Mouse (Mus musculus) liver, embryonic 11.5 days (tissue): ENCODE results near the gene Taok3. TPM values are rescaled to one million over a fixed set of nuclear protein-coding genes. Genes with fewer than 3 reads are reported as not detected.

Experiments
- ATAC-seq: fragments of 200-750 bp; cut with Nextera tagmentation; replicated peaks from 2 replicates; pipeline ENCODE4 v1.8.0; 2017; ENCODE audit warnings: moderate number of reproducible peaks, mild to moderate bottlenecking, moderate TSS enrichment, moderate library complexity; ENCODE audit not compliant: low FRiP score
- DNase-seq: peaks from one replicate; pipeline ENCODE4 v3.0.0-alpha.2; 2017; ENCODE audit warnings: low spot score
- H3K27ac ChIP-seq: fragments of 300-500 bp; sonication (generic); 2 replicates; pipeline ENCODE4 v1.5.1; 2014; ENCODE audit warnings: mild to moderate bottlenecking, low read depth, low read length, control low read depth
- H3K27me3 ChIP-seq: fragments of 300-500 bp; sonication (generic); replicated peaks from 2 replicates; pipeline ENCODE4 v1.6.1; 2014; ENCODE audit warnings: low read length, mixed read lengths; ENCODE audit not compliant: control insufficient read depth, insufficient read depth
- H3K36me3 ChIP-seq: fragments of 300-500 bp; sonication (generic); 2 replicates; pipeline ENCODE4 v1.6.1; 2014; ENCODE audit warnings: mild to moderate bottlenecking, low read length, moderate library complexity, mixed read lengths; ENCODE audit not compliant: control insufficient read depth, insufficient read depth
- H3K4me1 ChIP-seq: fragments of 300-500 bp; sonication (generic); replicated peaks from 2 replicates; pipeline ENCODE4 v1.6.1; 2014; ENCODE audit warnings: low read length, mixed read lengths; ENCODE audit not compliant: control insufficient read depth, insufficient read depth
- H3K4me2 ChIP-seq: fragments of 300-500 bp; sonication (generic); 2 replicates; pipeline ENCODE4 v1.6.1; 2014; ENCODE audit warnings: mild to moderate bottlenecking, control low read depth, moderate library complexity
- H3K4me3 ChIP-seq: fragments of 300-500 bp; sonication (generic); 2 replicates; pipeline ENCODE4 v1.5.1; 2014; ENCODE audit warnings: low read depth, low read length, control low read depth
- H3K9ac ChIP-seq: fragments of 300-500 bp; sonication (generic); 2 replicates; pipeline ENCODE4 v1.6.1; 2014; ENCODE audit warnings: low read depth, low read length, control low read depth
- H3K9me3 ChIP-seq: fragments of 300-500 bp; sonication (generic); 2 replicates; pipeline ENCODE4 v1.6.1; 2016; ENCODE audit warnings: low read length, inconsistent platforms, mixed read lengths; ENCODE audit not compliant: control insufficient read depth
- WGBS: fragments of 180-500 bp; shearing (Covaris S2); extraction: QIAGEN DNeasy Blood & Tissue Kit; methylation state at CpG from one replicate; pipeline ENCODE4 v1.1.7; 2014; 5-methylcytosine and 5-hydroxymethylcytosine counted together
- polyA plus RNA-seq: library from polyadenylated mRNA; unstranded; fragments of >200 nt; fragmentation: Nextera tagmentation; extraction: Ambion mirVana; gene quantifications from 2 replicates; pipeline ENCODE4 v1.2.1, GENCODE M21; 2014

Gene Taok3
- polyA plus RNA-seq, 1 experiment from 2014 or later = 69.3 TPM

DNA sequence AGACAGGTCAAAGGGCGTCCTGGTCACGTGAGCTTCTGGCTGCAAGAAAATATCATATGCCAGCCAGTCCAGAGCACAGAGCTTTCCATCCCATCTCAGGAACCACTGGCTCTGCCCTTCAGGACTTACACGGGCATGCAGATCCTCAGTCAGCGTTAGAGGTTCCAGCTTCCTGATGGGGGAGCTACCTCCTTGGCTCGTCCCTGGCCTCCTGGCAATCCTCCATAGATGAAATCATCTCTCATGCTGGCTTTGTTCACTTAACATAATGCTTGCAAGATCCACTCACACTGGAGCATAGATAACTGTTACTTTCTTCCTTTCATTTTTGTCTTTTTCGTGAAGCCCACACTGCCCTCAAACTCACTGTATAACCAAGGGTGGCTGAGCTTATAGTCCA, 72.1 kb downstream of the Taok3 start:
- H3K4me1 ChIP-seq = no peaks in the 10 kb centered on the region
- H3K27ac ChIP-seq = no peak overlapping the region
- 85% methylated on average over 6 of the region's 6 CpGs for WGBS
- no peak overlapping the region for H3K4me3 ChIP-seq
- H3K9ac ChIP-seq = no peak overlapping the region
- no peak overlapping the region for H3K4me2 ChIP-seq
- ATAC-seq = no peak
- peaks cover 18% of the 10 kb centered on the region for H3K36me3 ChIP-seq
- no peaks in the 10 kb centered on the region for H3K9me3 ChIP-seq
- no peaks in the 10 kb centered on the region for H3K27me3 ChIP-seq
- no peak for DNase-seq

DNA sequence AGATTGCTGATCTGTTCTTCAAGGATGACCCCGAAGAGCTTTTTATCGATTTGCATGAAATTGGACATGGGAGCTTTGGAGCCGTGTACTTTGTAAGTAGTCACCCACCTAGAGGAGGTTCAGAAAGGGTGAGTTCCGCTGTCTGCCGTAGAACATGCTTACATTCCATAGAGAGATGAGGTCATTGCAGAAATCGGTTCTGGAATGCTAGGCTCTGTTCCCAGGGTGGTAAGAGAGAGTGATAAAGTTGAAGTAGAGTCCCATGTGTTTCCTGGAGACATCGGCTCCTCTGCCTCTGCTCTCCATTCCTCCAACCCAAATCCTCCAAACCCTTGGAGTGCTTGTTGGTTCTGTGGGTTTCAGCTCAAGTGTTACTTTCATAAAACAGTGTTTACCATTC, 73.8 kb downstream of the Taok3 start:
- no peak for ATAC-seq
- Histone ChIP-seq H3K4me1 (no peaks in the 10 kb centered on the region), H3K36me3 (peaks cover 31% of the 10 kb centered on the region), H3K4me2 (no peak overlapping the region), H3K27me3 (no peaks in the 10 kb centered on the region), H3K27ac (no peak overlapping the region), H3K9ac (no peak overlapping the region), H3K9me3 (no peaks in the 10 kb centered on the region), H3K4me3 (no peak overlapping the region)
- no peak for DNase-seq
- WGBS = 85% methylated on average over 7 of the region's 7 CpGs

DNA sequence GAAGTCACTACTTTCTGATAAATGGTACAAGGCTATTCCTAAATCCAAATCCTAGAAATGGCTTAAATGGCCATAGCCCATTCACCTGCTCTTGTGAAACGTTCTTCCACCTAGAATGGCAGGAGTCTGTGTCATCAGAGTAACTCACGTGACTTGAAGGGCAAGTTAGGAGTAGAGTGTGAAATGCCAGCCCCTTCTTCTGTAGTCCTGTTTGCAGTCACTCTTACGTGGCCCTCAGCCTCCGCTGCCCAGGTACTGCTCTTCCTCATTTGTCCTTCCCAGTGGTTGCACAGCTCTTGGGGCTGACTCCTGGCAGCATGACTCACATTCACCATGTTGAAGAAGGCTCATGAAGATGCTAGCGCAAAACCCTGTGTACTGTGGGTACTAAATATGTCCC, 74.7 kb downstream of the Taok3 start:
- Histone ChIP-seq H3K27me3 (no peaks in the 10 kb centered on the region), H3K4me1 (no peaks in the 10 kb centered on the region), H3K4me3 (no peak overlapping the region), H3K36me3 (peaks cover 32% of the 10 kb centered on the region), H3K9me3 (no peaks in the 10 kb centered on the region), H3K4me2 (no peak overlapping the region), H3K27ac (no peak overlapping the region), H3K9ac (no peak overlapping the region)
- DNase-seq = no peak
- ATAC-seq = no peak
- WGBS = 92% methylated on average over 5 of the region's 5 CpGs

DNA sequence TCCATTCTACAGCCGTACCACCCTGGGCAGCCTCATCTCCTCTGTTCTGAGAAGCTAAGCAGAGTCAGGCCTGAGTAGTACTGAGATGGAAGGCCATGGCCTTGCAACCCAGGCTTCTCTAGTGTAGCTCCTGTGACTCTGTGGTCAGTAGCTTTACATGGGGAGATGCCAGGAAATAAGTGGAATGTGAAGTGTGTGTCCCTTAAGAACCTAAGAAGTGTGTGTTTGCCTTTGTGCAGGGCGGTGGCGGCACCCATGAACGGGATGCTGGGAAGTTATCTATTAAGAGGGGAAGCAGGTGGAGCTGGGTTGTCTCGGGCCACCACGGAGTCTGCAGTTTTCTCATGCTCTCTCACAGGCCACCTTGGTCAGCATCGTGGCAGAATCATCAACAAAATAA, 76.6 kb downstream of the Taok3 start:
- H3K9ac ChIP-seq = no peak overlapping the region
- no peak overlapping the region for H3K4me2 ChIP-seq
- H3K27me3 ChIP-seq = no peaks in the 10 kb centered on the region
- 91% methylated on average over 7 of the region's 7 CpGs for WGBS
- ATAC-seq (no peak), DNase-seq (no peak)
- no peaks in the 10 kb centered on the region for H3K4me1 ChIP-seq
- H3K27ac ChIP-seq = no peak overlapping the region
- H3K36me3 ChIP-seq = peaks cover 38% of the 10 kb centered on the region
- H3K4me3 ChIP-seq = no peak overlapping the region
- no peaks in the 10 kb centered on the region for H3K9me3 ChIP-seq

DNA sequence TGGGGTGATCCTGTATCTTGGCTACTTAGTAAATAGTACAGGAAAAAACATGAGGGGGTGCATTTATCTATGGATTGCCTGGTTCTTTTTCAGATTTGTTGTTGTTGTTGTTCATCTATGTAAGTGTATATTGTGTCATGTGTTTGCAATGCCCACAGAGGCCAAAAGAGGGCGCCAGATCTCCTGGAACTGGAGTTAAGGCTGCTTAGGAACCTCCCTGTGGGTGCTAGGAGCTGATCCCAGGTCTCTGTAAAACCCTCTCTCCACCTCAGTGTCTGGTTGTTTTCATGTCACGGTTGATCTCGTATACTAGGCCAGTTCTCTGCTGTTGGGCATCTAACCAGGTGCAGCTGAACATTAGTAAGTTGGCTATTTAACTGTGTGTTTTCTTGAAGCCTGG, 78.5 kb downstream of the Taok3 start:
- ATAC-seq = no peak
- H3K27ac ChIP-seq = no peak overlapping the region
- WGBS = 73% methylated on average over 3 of the region's 3 CpGs

DNA sequence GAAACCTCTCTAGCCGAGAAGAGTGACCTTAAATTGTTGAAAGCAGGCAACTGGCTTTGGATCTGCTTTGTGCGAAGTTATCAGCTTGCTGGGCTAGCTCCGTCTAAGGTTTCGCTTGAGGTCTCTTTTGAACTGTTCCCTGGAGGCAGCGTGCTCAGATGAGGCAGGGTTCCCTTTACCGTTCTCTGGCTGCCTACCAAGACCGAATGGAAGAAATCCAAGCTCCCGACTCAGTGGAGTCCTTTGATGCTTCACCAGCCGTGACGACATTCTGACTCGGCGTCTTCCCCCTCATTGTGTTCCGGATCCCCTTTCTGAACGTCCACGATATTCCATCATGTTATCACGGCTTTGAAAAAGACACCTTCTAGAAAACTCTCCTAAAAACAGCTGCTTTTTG, 87.4 kb downstream of the Taok3 start:
- ATAC-seq (no peak), DNase-seq (no peak)
- Histone ChIP-seq H3K27ac (no peak overlapping the region), H3K4me1 (no peaks in the 10 kb centered on the region), H3K27me3 (no peaks in the 10 kb centered on the region), H3K4me3 (no peak overlapping the region), H3K9me3 (no peaks in the 10 kb centered on the region), H3K9ac (no peak overlapping the region), H3K4me2 (no peak overlapping the region), H3K36me3 (peaks cover 59% of the 10 kb centered on the region)
- WGBS = 94% methylated on average over 16 of the region's 16 CpGs

More for the DNA sequence above, 78.5 kb downstream of the Taok3 start:
- no peak for DNase-seq
- Histone ChIP-seq H3K9me3 (no peaks in the 10 kb centered on the region), H3K36me3 (peaks cover 49% of the 10 kb centered on the region), H3K27me3 (no peaks in the 10 kb centered on the region), H3K4me3 (no peak overlapping the region), H3K9ac (no peak overlapping the region), H3K4me2 (no peak overlapping the region), H3K4me1 (no peaks in the 10 kb centered on the region)

DNA sequence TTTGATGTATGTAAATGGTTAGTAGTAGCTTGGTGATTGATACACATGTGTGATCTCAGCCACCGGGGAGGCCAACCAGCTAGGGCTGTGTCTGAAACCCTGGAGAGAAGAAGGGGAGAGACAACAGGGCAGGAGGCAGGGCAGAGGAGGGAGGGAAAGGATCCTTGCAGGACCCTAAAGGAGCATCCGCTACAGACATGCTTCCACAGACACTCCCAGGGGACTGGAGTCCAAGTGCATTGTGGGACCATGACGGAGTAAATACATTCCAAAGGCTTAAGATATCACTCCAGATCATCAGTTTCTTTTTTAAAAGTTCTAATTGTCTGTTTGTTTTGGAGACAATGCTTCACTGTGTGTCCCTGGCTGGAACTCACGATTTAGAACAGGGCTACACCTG, 94.1 kb downstream of the Taok3 start:
- Histone ChIP-seq H3K4me1 (no peaks in the 10 kb centered on the region), H3K36me3 (peaks cover 32% of the 10 kb centered on the region), H3K9me3 (no peaks in the 10 kb centered on the region), H3K4me2 (no peak overlapping the region), H3K4me3 (no peak overlapping the region), H3K27me3 (no peaks in the 10 kb centered on the region), H3K9ac (no peak overlapping the region), H3K27ac (no peak overlapping the region)
- ATAC-seq = no peak
- 86% methylated on average over 4 of the region's 4 CpGs for WGBS
- no peak for DNase-seq

DNA sequence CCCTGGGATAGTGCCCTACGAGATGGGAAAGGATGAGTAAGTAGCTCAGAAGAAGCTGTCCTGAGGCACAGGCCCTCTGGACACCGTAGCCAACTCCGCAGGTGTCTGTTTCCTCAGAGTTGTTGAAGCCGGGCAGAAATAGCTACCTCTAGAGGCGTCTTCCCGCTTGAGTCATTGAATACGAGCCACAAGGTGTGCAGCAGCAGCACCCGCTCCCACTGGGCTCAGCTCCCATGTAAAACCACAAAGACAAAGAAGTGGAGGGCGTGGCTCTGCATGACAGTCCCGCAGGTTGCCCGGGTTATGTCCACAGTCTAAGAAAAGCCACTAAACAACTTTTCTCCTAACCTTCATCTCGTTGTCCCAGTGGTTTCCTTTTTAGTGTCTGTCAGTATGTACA, 111.1 kb downstream of the Taok3 start:
- 81% methylated on average over 12 of the region's 12 CpGs for WGBS

DNA sequence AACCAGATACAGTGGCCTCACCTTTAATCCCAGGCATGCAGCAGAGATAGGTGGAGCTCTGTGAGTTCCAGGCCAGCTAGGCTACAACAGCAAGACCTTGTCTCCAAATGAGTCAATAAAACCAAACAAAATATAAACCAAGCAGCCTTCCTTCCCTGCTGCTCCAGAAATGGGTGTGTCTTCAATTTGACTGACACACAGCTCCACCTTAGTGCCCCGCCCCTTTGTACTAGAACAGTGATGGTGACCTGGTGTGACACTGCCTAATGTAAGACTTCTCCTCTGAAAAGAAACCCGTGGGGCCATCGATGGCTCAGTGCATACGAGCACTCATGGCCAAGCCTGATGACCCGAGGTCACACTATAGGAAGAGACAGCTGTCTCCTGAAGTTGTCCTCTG, 116.6 kb downstream of the Taok3 start:
- WGBS = 82% methylated on average over 5 of the region's 5 CpGs

More for the DNA sequence above, 111.1 kb downstream of the Taok3 start:
- ATAC-seq = no peak
- DNase-seq = no peak
- Histone ChIP-seq H3K27me3 (no peaks in the 10 kb centered on the region), H3K4me3 (no peak overlapping the region), H3K27ac (no peak overlapping the region), H3K4me2 (no peak overlapping the region), H3K9ac (no peak overlapping the region), H3K36me3 (peaks cover 26% of the 10 kb centered on the region; the same call in 1 of the 2 replicates), H3K9me3 (no peaks in the 10 kb centered on the region), H3K4me1 (no peaks in the 10 kb centered on the region)

More for the DNA sequence above, 116.6 kb downstream of the Taok3 start:
- peaks cover 16% of the 10 kb centered on the region; the same call in 1 of the 2 replicates for H3K36me3 ChIP-seq
- no peaks in the 10 kb centered on the region for H3K9me3 ChIP-seq
- DNase-seq (no peak), ATAC-seq (no peak)
- H3K4me1 ChIP-seq = no peaks in the 10 kb centered on the region; the same call in 1 of the 2 replicates
- H3K4me3 ChIP-seq = no peak overlapping the region
- no peak overlapping the region for H3K27ac ChIP-seq
- no peak overlapping the region for H3K9ac ChIP-seq
- H3K4me2 ChIP-seq = no peak overlapping the region
- no peaks in the 10 kb centered on the region for H3K27me3 ChIP-seq
